Mouse (Mus musculus) bone marrow macrophage, adult 2 months (primary cell): ENCODE measurements around the gene Lsm4.

Experiments used
- CTCF ChIP-seq: IDR thresholded peaks from 2 replicates; pipeline ENCODE4 v1.5.1; 2012; ENCODE audit warnings: low read depth, mild to moderate bottlenecking, low read length, moderate library complexity
- POLR2A ChIP-seq: IDR thresholded peaks from 2 replicates; pipeline ENCODE4 v1.6.1; 2012; ENCODE audit warnings: mild to moderate bottlenecking, low read depth, low read length, borderline replicate concordance

DNA sequence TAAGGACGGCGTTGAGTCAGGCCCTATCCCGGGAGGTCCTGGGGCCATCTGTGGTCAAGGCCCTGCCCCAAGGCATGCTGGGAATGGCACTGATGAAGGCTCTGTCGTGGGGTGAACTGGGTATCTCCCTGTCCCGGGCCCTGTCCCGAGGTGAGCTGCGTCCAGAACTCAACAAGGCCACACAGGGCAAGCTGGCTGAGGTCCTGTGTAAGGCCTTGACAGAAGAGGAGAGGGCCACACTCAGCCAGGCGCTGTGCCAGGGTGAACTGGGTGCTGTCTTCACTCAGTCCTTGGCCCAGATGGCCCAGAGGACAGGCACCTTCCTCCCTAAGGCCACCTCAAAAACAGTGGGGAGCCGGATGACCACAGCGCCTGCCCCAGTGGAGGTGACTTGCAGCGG is 38.0 kb downstream of the Lsm4 start:
- TF ChIP-seq POLR2A (no peak), CTCF (no peak)
